Mouse (Mus musculus) thymus, adult 18-20 months (tissue): Measurements from ENCODE around the gene Olfr548-ps1.
"Not testable (repeated sequence)": the region's sequence is repeated elsewhere in the genome, so short reads cannot be mapped to it uniquely, and the experiment has no call there.

Experiments used
- DNase-seq, 2 experiments: peaks; one replicate each; pipeline ENCODE4 v3.0.0; 2022; ENCODE audit warnings: mixed read lengths in 2 of 2

The Olfr548-ps1 gene

DNA sequence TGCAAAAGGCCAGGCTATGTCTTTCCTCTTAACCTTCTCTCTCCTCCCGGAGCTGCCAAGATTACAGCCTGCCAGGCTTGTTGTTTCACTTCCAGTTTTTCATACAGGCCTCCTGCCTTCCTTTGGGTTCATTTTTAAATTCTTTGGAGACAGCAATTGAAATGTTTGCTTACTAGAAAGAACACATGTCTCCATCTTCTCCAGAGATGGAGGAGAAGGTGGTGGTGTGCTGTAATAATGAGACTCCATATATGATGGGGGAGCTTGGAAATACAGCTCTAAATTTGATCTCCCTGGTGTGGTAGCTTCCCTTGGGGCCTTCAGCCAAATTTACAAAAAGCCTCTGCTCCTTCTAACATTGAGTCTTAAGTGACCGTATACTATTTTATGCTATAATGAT is at the start of gene Olfr548-ps1:
TSS of gene Olfr548-ps1 (plus strand) at position 301 of the 400 bp plus-strand sequence.
- DNase-seq: no peak

DNA sequence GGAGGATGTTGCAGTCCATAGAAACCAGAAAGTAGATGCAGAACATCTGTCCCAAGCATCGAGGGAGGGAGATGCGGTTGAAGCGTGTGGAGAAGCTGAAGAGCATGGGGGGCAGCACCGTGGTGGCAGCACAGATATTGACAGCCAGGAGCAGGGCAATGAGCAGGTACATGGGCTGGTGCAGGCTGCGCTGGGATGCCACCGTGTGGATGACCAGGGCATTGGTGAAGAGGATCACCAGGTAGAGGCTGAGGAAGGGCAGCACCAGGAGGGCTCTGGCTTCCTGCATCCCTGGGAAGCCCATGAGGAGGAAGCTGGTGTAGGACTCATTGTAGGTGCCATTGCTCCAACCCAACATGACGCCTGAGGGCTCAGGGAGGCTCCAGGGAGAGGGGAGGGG is 46.3 kb upstream of the Olfr548-ps1 start:
- not testable (repeated sequence) for DNase-seq

DNA sequence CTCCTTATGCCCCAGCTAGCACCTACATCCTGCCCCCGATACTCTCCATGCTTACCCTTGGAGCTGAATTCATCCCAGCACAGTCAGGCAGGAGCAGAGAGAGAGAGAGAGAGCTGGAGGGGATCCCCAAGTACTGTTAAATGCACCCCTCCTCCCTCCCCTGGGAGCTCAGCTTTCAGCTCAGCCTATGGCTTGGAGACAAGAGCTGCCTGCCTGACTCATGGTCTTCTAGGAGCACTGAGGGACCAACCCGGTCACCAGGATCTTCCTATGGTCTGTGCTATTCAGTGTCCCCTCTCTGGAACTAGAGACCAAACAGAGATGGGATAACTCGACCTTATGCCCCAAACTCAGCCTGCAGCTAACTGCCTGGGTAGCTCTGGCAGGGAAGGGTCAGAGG is 41.2 kb upstream of the Olfr548-ps1 start, which contains the start of gene Olfr545:
TSS of gene Olfr545 (minus strand) at position 101 of the 400 bp plus-strand sequence.
- no peak for DNase-seq

DNA sequence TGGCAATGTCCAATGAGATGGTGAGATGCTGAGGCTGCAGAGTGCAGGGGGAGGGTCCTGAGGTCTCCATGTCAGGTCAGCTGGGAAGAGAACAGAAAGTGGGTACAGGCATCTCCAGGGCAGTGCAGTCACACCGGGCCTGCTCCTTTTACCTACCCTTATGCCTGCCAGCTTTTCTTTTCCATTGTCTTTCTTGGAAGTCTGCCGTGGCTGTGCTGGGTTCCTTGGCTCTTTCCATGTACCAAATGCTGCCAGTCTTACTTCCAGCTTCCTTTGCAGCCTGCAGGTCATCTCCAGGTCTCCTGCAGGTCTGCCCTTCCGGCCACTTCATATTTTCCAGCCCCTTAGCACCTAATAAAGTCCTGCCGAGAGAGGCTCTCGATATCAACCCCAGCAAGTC is 38.7 kb upstream of the Olfr548-ps1 start:
- DNase-seq: no peak

DNA sequence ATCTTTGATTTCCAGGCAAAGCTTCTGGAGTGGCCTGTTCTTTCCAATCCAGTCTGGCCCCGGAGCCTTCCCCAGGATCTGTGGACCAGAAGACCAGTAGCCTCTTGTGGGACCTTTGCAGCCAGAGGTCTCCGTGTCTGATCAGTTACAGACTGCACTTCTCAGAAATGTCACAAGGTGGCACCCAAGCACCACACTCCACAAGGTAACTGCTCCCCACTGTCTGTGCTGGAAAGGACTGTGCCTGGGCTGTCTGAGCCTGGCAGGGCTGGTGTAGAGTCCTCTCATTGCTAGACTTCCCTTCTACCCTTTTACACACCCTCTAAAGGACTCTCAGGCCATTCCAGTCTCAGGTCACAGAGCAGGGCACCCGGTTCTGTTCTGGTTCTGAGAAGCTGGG is 33.8 kb upstream of the Olfr548-ps1 start:
- DNase-seq: peak; percentile 18 to 22

DNA sequence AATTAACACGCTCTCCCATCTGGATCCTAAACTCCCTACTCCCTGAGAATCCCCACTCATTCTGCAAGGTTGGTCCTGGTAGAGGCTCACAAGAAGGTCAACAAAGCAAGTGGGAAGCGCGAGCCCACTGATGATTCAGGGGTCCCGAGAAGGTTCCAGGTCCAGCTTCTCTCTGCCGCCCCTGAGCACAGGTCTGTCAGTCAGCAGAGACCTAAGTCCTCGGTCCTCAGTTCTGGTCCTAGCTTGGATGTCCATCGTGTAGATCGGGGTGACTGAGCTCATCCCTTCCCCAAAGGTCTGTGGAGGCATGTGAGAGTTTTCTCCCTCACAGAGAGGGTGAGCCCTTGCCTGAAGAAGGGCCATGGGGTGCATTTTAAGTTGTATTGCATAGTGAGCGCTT is 32.6 kb upstream of the Olfr548-ps1 start:
- no peak for DNase-seq

DNA sequence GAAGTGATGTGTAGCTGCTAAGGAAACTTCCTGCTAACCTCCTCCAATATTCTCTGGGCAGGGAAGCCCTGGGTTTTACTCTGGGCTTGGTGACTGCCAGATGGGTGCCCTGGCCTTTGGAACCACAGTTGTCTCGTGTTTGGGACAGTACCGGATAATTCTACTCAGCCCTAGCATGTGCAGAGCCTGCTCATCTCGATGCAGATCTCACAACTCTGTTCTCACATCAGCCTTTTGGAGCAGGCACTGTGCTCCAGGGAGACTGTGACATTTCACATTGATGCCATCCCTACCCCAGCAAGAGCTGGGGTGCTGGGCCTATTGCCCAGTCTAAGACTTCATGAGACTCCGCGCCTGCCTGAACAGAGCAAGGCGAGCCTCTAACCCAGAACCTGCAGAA is 32.0 kb upstream of the Olfr548-ps1 start:
- DNase-seq: no peak

DNA sequence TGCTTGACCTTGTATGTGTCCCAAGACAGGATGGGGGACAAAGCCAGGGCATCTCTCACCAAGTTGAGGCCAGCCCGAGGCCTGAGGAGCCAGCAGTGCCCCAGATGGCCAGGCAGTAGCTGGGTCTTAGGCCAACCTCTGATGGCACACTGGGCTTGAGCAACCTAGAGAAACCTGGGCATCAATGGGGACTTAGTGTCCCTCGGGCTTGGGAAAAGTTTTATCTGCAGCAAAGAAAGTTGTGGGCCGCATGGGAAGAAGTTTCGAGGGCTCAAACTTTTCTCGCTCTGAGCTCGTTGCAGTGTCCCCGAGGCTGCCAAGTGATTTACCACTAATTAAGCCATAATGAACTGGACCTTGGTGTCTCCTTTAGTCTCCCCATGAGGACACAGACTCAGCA is 31.0 kb upstream of the Olfr548-ps1 start:
- DNase-seq: no peak

DNA sequence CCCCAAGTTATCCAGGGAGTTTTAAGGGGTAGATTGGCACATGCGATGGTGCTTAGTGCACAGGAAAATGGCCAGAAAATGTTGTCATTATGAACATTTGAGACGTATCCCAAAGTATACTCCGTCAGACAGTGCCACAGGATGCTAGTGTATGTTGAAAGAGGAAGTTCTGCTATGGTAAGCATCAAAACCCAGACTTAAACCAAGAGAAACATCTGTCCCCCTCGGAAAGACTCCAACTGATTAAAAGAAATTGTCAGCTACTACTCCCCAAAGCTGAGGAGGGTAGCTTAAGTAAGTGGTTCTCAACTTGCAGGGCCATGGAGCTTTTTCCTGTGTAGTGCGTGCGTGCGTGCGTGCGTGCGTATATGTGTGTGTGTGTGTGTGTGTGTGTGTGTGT is 28.8 kb upstream of the Olfr548-ps1 start:
- no peak for DNase-seq

DNA sequence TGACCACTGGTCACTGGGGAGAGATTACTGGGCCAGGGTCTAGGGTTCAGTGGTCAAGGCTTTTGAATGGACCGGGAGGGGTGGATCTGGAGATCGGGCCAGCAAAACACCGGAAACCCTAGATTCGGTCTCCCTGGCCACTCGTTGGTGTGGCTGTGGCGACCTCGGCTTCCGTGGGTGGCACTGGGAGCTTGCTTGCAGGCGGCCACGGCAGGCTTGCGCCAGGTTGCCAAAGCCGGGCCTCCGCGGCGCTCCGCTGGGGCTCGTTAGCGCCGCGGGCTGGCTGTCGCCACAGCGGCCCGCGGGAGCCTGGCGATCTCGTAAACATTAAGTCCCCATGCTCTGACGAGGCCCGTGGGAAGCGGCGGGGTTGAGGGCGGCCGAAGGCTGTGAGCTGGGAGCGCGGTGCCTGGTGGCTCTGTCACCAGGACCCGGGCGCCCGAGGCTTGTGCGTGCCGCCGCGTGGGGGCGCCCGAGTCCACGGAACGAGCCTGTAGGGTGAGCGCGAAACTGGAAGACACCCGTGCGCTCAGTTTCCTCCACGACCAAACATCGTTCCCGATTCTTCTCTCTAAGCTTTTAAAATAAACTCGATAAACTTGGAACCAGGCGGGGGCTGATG is 27.8 kb upstream of the Olfr548-ps1 start:
- DNase-seq: peak; percentile 51 to 53

DNA sequence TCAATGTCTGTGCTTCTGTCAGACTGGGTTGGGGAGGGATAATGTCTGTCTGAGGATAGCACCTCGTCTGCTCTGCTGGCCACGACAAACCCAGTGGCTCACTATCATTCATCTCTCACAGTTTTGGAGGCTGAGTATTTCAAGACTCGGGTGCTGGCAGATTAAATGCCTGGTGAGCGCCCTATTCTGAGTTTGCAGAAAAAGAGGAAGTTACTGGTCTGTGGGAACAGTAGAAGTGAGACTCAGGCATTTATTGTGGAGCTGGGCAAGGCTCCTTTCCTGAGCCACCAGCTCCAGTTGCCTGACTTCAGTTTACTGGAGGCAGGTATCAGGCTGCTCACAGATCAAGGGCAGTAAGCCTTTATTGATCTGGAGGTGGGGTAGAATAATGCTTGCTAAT is 26.6 kb upstream of the Olfr548-ps1 start:
- DNase-seq: no peak

DNA sequence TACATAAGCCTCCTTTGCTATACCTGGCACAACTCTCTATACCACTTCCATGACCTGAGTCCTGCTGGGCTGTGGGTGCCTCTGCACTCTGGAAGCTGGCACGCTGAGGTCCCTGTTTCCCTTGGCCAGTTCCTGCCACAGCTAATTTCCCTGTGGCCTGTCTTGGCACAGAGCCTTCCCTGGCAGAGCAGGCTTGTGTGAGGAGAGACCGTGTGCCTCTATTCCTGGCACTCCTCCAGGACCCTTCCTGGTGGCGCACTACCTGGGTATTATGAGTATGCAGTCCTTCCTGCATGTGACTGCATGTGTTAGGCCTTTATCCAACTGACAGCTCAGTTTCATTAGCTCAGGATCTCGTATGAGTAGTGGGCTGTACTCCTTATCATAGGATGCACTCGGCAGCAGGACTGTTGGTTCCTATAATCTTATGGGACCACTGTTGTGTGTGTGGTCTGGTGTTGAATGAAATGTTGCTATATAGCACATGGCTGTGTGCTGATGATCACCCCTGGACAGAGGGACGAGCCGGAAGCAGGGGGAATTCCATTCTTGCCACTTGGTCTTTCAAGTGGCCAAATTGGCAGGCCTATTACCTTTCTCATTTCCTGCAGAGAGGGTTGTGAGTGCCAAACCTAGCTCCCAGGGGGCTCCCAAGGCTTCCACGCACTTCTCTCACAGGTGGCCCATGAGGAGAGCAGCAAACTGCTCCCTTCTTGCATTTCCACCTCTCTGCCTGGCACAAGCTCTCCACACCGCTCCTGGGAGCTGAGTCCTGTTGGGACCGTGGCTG is 24.2 kb upstream of the Olfr548-ps1 start:
- no peak for DNase-seq

DNA sequence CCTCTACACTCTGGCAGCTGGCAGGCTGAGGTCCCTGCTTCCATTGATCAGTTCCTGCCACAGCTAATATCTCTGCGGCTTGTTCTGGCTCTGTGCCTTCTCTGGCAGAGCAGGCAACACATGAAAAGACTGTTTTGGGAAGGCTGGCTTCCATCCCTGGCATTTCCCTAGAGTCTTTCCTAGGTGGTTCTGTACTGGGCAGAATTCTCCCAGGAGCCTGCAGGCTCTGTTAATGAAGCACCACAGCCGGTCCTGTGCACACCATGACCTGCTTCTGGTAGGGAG is 23.7 kb upstream of the Olfr548-ps1 start:
- no peak for DNase-seq

DNA sequence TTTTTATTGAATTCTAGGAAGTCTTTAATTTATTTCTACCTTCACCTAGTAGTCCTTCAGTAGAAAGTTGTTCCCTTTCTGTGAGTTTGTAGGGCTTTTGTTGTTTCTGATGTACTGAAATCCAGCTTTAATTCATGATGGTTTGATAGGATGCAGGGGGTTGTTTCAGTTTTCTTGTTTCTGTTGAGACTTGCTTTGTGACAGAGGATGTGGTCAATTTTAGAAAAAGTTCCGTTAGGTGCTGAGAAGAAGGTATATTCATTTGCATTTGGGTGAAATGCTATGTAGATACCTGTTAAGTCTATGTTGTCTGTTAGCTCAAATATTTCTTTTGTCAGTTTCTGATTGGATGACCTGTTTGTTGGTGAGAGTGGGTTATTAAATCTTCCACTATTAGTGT is 11.6 kb upstream of the Olfr548-ps1 start:
- DNase-seq: no peak

DNA sequence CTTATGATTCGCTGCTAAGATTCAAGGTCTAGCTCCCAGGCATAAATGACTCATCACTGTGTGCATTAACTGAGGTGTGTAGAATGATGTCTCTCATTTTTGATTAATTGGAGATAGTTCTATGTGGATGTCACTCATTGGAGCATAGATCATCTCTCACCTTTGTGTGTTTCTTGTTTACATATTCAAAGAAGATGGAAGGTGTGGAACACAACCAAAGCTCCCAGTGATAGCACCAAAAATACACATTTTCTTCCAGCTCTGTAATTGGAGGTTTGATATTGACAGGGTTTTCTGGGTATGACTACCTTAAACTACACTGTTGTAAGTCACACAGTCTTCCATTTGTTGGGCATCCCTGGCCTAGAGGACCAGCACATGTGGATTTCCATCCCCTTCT is 6.2 kb upstream of the Olfr548-ps1 start, which contains the start of gene Olfr547:
TSS of gene Olfr547 (plus strand) at position 301 of the 400 bp plus-strand sequence.
- no peak for DNase-seq

DNA sequence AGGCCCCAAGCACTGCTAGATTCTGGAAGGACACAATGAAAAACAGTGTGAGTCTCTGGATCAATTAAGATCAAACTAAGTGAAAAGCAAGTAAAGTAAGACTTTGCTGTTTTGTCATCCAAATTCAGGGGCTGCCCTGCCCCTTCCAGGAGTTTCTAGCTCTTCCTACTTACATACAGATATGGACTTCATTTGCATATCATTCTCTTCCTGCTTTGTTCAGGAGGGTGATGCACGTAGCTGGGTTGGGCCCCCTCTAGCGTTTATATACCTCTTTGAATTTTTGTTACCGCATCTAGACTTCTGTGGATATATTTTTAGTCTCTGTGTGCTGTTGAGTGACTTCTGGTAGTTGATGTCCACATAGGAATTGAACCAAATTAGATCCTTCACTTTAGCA is 555 bp downstream of the Olfr548-ps1 start:
- no peak for DNase-seq

DNA sequence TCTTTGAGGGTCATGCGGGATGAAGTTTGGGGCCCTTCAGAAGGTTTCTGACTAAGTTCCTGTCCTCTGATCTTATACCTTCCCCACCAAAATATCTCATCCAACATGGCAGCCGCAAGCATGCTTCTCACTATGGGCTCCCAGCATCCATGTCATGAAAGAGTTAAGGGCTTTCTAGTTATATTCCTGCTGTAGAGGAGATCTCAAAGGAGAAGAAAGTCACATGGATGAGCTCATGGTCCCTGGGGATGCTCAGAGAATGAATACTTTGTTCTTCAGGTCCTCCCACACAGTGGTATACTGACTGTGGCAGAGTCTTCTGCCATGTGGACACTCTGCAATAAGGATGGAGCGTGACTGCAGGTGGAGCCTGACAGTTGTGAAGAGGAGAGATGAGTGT is 8.9 kb downstream of the Olfr548-ps1 start, which contains the start of gene Olfr549:
TSS of gene Olfr549 (plus strand) at position 301 of the 400 bp plus-strand sequence.
- no peak for DNase-seq

DNA sequence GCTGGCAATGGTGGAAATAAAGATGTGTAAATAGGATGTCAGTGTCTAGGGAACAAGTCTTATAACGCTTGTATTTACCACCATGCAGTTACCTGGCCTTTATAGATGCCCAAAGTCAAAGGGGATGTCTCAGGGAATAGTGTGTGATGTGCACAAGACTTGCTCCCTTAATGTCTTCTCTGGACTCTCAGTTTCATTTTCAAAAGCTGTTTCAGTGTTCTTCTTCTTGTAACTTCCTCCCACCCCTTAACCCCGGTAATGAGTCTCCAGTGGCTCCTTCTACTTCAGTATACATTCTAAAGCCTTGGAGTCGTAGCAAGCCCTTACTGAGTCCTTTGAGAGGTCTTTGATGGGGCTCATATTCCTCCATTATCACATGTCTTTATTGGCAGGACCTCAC is 12.6 kb downstream of the Olfr548-ps1 start:
- no peak for DNase-seq

DNA sequence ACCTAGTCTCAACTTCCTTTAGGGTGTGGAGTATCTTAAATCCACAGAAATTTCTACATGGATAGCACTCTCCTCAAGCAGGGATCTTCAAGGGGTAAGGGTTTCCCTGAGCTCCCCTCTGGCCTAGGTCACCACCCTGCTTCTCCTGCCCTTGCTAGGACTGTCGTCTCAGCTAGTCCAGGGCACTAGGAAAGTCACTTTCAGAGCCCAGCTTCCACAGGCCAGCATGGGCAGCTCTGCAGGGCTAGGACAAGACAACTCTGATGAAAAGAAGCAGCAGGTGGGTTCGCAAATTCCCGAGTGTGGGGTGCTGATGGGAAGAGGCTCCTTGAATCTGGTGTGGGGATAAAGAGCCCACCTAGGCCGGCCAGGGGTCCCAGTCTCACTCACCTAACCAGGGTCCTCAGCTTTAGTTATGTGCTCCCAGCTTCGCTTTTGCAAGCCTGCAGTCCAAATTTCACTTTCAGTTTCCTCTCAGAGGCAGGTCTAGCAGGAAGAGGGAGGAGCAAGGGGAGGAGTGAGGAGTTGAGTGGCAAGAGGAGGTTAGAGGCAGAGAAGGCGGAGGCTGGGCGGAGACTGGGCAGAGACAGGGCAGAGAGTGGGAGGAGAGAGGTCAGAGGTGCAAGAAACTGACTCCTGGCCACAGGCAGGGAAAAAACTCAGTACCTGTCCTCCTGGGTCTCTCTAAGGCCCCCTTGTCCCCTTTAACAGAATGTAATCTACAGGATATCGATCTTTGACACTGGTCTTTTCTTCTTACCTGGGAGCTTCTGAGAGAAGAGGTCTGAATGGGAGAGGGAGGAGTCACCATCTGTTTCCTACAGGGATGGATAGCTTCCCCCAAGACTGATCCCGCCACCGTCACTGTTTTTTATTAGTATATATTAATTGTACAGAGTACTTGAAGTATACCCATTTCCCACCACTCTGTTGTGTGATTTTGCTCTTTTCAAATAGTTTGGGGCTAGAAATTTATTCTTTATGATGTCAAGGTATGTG is 24.6 kb downstream of the Olfr548-ps1 start, which contains the start of gene Trim21:
TSS of gene Trim21 (minus strand) at position 488 of the 999 bp plus-strand sequence.
- DNase-seq: peak; percentile 82 to 90

DNA sequence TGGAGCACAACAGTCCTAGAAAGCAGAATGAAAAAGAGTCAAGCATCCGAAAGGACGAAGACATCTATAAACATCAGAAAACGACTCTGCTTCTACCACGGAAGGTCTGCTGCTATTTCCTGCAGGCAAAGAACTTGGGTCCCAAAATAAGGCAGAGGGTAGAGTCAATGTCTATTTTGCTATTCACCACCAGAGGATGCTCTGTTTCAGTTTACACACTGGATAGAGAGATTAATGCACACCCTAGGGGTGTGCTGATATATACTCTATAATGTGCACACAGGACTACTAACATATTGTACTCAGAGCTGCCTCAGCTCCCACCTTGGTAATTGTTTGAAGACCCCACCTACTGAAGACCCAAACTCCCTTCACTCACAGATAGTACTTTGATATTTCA is 25.5 kb downstream of the Olfr548-ps1 start:
- no peak for DNase-seq

DNA sequence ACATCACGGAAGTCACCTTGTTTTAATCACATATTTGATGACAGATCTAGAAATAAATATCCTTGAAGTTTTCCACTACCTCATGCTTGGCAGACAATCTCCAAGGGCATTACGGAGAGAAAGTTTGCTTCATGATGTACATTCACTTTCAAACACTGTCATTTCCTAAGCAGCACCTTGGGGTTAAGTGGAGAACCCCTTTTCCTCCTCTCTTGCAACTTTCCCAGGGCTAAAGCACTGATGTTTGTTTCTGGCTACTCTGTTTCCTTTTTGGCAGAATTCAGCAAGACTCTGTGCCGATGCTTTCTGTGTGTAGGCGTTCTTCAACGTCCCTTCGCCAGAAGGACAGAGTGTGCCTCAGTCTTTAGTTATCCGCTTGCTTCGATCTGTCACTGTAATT is 30.4 kb downstream of the Olfr548-ps1 start, which contains the start of gene Olfr550:
TSS of gene Olfr550 (plus strand) at position 301 of the 400 bp plus-strand sequence.
- no peak for DNase-seq

DNA sequence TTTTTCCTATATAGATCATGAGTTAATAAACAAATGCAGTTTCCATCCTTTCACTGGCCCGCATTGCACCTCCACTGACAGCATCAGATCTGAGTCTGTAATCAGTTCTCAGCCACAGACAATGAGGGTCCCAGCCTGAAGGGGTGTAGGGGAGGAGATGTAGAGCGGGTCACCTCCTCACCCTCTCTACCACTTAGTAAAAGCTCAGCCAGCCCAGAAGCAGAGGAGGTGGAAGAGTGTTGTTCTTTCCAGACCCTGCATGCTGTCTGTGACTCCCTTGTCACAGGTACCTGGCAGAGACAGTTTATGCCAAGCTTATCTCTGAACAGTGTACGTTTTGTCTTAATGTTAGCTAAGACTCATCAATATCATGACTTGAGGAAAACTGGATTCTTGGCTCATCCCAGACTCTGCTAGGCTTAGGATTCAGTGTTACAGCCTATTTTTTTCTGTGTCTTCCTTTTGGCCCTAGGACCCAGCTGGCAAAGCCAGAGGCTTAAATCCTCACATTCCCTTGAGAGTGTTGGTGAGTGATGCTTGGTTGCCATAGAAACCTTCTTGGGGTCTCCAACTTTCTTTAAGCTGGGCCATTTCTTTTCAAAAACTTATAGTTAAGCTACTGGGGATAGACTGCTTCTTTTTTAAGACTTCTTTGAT is 32.6 kb downstream of the Olfr548-ps1 start:
- no peak for DNase-seq
